Mouse (Mus musculus): ENCODE data around the gene Eps8. TPM values are rescaled to one million over a fixed set of nuclear protein-coding genes. Genes with fewer than 3 reads are reported as not detected.

Gene Eps8
- polyA plus RNA-seq, 1 experiment from 2014 or later = 34.4 TPM

DNA sequence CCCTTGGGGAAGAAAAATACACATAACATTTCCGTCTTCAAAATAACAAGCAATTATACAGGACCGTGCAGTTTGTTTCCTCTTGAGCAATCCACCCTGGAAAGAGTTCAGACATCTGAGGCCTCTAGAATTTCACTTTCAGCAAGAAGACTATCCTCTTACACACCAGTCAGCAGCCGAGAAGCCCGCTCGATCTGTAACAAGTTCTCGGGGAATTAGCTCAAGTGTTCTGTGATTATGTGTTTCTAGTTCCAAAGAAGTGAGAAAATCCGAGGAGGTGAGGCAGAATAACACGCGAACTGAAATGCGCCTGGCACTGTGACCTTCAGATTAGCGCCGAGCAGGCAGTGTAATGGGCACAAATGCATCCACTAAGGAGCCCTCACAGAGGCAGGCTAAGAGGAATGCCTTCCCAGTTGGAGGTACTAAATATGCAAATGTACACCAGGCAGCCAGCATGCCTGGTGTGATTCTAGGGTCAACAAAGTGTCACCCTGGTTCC lies 94.3 kb downstream of the Eps8 start:
- Histone ChIP-seq H3K27ac (peak overlapping the region; percentile 33), H3K4me2 (peak overlapping the region; percentile 26), H3K9ac (no peak overlapping the region), H3K4me3 (no peak overlapping the region), H3K9me3 (no peaks in the 10 kb centered on the region), H3K4me1 (peaks cover 33% of the 10 kb centered on the region), H3K36me3 (no peaks in the 10 kb centered on the region), H3K27me3 (no peaks in the 10 kb centered on the region)
- WGBS = 15% methylated on average over 12 of the region's 12 CpGs
- no peak for ATAC-seq (ENCODE audit: insufficient number of reproducible peaks, insufficient read depth, low FRiP score, low TSS enrichment, low read depth)

DNA sequence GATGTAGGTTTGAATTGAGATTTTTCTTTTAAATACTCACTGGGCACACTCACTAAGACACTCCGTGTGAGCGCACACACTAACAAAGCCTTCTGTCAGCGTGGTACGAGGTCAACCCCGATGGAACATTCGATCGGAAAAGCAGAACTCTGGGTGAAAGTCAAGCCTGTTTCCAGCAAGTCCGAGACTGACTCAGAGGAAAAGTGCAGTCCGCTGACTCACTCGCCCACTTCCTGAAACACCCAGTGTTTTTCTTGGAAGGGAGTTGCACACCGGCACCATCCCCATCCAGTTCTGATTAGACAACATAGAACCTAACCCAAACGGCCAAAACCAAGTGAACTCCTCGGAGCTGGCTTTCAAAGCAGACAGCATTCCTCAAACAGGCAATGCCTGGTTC lies 95.8 kb downstream of the Eps8 start:
- no peaks in the 10 kb centered on the region for H3K9me3 ChIP-seq
- H3K4me2 ChIP-seq = no peak overlapping the region
- 78% methylated on average over 13 of the region's 13 CpGs for WGBS

DNA sequence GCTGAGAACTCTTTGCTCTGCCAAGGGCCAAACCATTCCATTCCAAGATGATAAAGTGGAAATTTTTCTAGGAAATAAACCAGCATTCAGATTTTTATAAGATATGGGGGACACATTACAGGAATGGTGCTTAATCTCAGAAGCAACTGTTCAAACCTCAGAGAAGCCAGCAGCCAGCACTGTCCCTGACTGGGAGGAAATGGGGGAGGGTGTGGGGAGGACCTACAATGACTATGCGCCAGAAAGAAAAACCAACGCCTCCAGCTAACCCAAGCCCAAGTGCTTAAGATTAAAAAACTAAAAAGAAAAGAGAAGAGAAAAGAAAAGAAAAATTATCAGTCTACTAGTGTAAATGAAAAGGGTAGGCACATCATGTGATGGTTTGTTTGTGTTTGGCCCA lies 97.0 kb downstream of the Eps8 start:
- Histone ChIP-seq H3K4me2 (no peak overlapping the region), H3K36me3 (no peaks in the 10 kb centered on the region), H3K27ac (no peak overlapping the region), H3K4me1 (peaks cover 36% of the 10 kb centered on the region), H3K27me3 (no peaks in the 10 kb centered on the region), H3K9ac (no peak overlapping the region), H3K4me3 (no peak overlapping the region), H3K9me3 (no peaks in the 10 kb centered on the region)
- 71% methylated on average over 2 of the region's 2 CpGs for WGBS
- ATAC-seq (ENCODE audit: insufficient number of reproducible peaks, insufficient read depth, low FRiP score, low TSS enrichment, low read depth) = no peak

More for the DNA sequence above, 95.8 kb downstream of the Eps8 start:
- Histone ChIP-seq H3K4me3 (no peak overlapping the region), H3K4me1 (peaks cover 36% of the 10 kb centered on the region), H3K27me3 (no peaks in the 10 kb centered on the region), H3K9ac (no peak overlapping the region), H3K36me3 (no peaks in the 10 kb centered on the region), H3K27ac (no peak overlapping the region)
- no peak for ATAC-seq (ENCODE audit: insufficient number of reproducible peaks, insufficient read depth, low FRiP score, low TSS enrichment, low read depth)

DNA sequence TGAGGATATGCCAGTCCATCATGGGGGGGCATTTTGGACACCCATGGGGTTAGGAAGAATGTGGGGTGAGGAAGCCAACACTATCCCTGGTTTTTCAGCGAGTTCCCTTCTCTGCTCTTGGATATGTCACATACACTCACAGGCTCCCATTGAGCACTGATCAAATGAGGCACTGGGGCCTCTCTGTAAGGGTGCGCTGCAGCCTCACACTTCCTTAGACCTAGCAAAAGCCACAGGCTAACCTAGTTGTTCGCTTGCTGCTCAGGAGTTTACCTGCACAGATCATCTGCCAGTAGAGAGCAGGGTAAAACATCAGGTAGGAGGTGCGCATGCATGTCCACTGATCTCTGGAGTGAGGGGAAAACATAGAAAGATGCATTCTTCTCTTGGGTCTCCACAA lies 97.5 kb downstream of the Eps8 start:
- no peak overlapping the region for H3K4me2 ChIP-seq
- H3K27ac ChIP-seq = no peak overlapping the region
- H3K9ac ChIP-seq = no peak overlapping the region
- 89% methylated on average over 4 of the region's 4 CpGs for WGBS
- H3K4me3 ChIP-seq = no peak overlapping the region
- no peaks in the 10 kb centered on the region for H3K9me3 ChIP-seq
- ATAC-seq (ENCODE audit: insufficient number of reproducible peaks, insufficient read depth, low FRiP score, low TSS enrichment, low read depth) = no peak
- H3K27me3 ChIP-seq = no peaks in the 10 kb centered on the region
- H3K36me3 ChIP-seq = no peaks in the 10 kb centered on the region
- H3K4me1 ChIP-seq = peaks cover 36% of the 10 kb centered on the region

DNA sequence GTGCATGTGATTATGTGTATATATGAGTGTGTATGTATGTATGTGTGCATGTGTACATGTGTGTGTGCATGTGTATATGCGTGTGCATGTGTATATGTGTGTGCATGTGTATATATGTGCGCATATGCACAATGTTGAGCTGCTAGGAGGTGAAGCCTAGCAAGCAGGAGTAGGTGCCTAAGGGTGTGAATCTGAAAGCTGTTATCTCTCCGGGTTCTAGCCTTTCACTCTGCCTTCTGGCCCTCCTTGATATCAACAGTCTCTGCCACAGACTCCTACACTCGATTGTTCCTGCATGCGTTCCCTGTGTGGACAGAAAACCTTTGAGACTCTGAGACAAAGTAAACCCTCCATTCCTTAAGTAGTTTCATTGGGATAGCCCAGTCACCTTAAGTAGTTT lies 98.0 kb downstream of the Eps8 start:
- H3K4me1 ChIP-seq = peaks cover 36% of the 10 kb centered on the region
- H3K36me3 ChIP-seq = no peaks in the 10 kb centered on the region
- WGBS = 94% methylated on average over 5 of the region's 5 CpGs
- H3K9ac ChIP-seq = no peak overlapping the region
- no peak overlapping the region for H3K27ac ChIP-seq
- H3K4me3 ChIP-seq = no peak overlapping the region
- H3K27me3 ChIP-seq = no peaks in the 10 kb centered on the region
- ATAC-seq (ENCODE audit: insufficient number of reproducible peaks, insufficient read depth, low FRiP score, low TSS enrichment, low read depth) = no peak
- no peaks in the 10 kb centered on the region for H3K9me3 ChIP-seq
- H3K4me2 ChIP-seq = no peak overlapping the region

DNA sequence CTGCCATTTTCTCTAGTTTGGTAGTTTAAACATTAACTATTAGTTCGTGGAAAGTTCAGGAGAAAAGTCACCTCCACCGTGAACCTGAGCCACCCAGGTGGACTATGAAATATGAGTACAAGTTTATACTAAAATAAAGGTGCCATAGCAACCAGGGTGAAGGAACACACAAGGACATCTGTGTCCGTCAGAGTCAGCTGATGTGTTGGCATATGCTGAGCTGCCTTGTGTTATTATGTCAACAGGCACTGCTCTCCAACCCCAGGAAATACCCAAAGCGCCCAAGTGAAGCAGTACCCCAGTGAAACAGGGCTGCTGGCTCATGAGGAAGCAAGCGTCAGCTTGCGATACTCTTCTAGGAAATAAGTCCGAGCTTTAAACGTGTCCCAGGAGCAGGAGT lies 104.5 kb downstream of the Eps8 start:
- no peaks in the 10 kb centered on the region for H3K36me3 ChIP-seq
- no peak overlapping the region for H3K9ac ChIP-seq
- 55% methylated on average over 8 of the region's 8 CpGs for WGBS
- H3K4me2 ChIP-seq = no peak overlapping the region
- no peaks in the 10 kb centered on the region for H3K27me3 ChIP-seq
- peaks cover 10% of the 10 kb centered on the region for H3K4me1 ChIP-seq
- no peak for ATAC-seq (ENCODE audit: insufficient number of reproducible peaks, insufficient read depth, low FRiP score, low TSS enrichment, low read depth)
- H3K4me3 ChIP-seq = no peak overlapping the region
- H3K9me3 ChIP-seq = no peaks in the 10 kb centered on the region
- no peak overlapping the region for H3K27ac ChIP-seq

DNA sequence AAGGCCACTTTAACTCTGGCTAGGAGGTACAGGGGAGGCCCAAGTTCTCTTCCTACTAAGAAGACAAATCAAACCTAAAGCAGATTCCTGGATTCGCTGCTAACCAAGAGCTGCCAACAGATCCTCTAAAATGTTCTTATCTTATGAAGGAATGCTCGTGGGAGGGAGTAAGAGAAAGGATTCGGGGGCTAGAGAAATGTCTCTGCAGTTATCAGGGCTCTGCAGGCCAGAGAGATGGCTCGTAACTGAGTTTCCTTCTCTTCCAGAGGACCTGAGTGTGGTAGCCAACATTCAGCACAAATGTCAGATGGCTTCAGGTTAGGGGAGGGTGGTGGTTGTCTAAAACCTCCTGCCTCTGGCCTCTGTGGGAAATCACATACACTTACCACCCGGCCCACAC lies 106.1 kb downstream of the Eps8 start:
- WGBS = 89% methylated on average over 5 of the region's 5 CpGs
- Histone ChIP-seq H3K4me1 (peaks cover 11% of the 10 kb centered on the region), H3K9ac (no peak overlapping the region), H3K27me3 (no peaks in the 10 kb centered on the region), H3K27ac (no peak overlapping the region), H3K9me3 (no peaks in the 10 kb centered on the region), H3K4me2 (no peak overlapping the region), H3K36me3 (no peaks in the 10 kb centered on the region), H3K4me3 (no peak overlapping the region)
- no peak for ATAC-seq (ENCODE audit: insufficient number of reproducible peaks, insufficient read depth, low FRiP score, low TSS enrichment, low read depth)

DNA sequence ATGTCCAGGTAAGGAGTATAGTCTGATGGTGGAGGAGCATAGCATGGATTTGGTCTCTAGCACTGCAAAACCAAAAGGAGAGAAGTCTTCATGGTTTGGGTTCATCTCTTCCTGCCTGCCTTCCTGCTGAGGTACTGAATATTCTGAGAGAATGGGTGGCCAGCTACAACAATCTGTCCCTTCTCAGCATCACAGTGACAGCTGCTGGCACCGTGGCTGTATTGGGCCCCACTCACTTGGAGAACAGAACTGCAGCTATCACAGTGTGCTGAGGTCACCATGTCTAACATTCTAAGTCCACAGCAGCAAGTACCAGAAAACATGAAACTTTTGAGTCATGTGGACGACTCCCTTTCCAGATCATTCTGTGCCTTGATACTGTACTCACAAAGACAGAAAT lies 107.1 kb downstream of the Eps8 start:
- H3K9me3 ChIP-seq = no peaks in the 10 kb centered on the region
- no peak overlapping the region for H3K27ac ChIP-seq
- WGBS = 79% methylated on average over 2 of the region's 2 CpGs
- H3K4me1 ChIP-seq = peaks cover 22% of the 10 kb centered on the region
- H3K4me3 ChIP-seq = no peak overlapping the region
- H3K9ac ChIP-seq = no peak overlapping the region
- no peak for ATAC-seq (ENCODE audit: insufficient number of reproducible peaks, insufficient read depth, low FRiP score, low TSS enrichment, low read depth)
- H3K4me2 ChIP-seq = no peak overlapping the region
- H3K36me3 ChIP-seq = no peaks in the 10 kb centered on the region
- H3K27me3 ChIP-seq = no peaks in the 10 kb centered on the region

DNA sequence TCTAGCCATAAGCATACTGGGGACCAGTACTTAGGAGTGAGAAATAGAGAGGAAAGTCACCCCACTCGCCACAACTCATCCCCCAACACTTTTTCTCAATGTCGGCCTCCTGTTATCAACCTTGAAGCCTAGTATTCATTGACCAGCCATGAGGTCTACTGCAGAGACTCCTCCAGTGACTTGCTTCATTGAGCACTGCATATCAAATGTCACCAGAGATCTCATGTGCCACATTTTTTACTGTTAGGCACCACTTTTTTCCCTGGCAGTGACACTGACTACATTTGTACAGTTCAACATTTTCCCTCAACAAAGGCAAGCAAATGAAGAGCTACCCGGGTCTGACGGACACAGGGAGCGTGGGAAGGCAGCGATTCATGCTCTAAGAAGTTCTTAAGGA lies 108.6 kb downstream of the Eps8 start:
- no peak overlapping the region for H3K9ac ChIP-seq
- H3K4me3 ChIP-seq = no peak overlapping the region
- no peak overlapping the region for H3K27ac ChIP-seq
- no peaks in the 10 kb centered on the region for H3K27me3 ChIP-seq
- 91% methylated on average over 6 of the region's 6 CpGs for WGBS
- peaks cover 36% of the 10 kb centered on the region for H3K4me1 ChIP-seq
- no peaks in the 10 kb centered on the region for H3K9me3 ChIP-seq
- ATAC-seq (ENCODE audit: insufficient number of reproducible peaks, insufficient read depth, low FRiP score, low TSS enrichment, low read depth) = no peak
- H3K4me2 ChIP-seq = no peak overlapping the region
- no peaks in the 10 kb centered on the region for H3K36me3 ChIP-seq

DNA sequence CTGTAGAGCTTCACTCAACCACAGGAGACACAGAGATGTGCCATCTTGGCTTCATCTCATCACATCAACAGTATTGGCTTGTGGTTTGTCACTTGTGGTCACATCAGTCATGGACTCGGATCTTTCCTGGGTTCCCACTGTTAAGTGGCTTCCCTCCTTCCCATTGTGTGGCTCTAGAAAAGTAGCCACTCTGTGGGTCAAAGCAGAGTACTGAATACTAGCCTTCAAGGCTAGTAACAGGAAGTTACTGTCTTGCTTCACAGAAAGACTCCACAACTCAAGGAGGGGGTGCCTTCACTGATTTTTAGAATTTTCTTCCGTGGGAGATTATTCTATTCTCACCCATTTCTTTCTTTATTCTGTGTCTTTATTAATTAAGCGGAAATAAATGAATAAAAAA lies 109.3 kb downstream of the Eps8 start:
- peaks cover 37% of the 10 kb centered on the region for H3K4me1 ChIP-seq
- H3K4me2 ChIP-seq = no peak overlapping the region
- H3K36me3 ChIP-seq = no peaks in the 10 kb centered on the region
- no peaks in the 10 kb centered on the region for H3K27me3 ChIP-seq
- H3K9me3 ChIP-seq = no peaks in the 10 kb centered on the region
- H3K4me3 ChIP-seq = no peak overlapping the region
- no peak overlapping the region for H3K27ac ChIP-seq
- 87% methylated on average over 3 of the region's 3 CpGs for WGBS
- no peak for ATAC-seq (ENCODE audit: insufficient number of reproducible peaks, insufficient read depth, low FRiP score, low TSS enrichment, low read depth)
- H3K9ac ChIP-seq = no peak overlapping the region

DNA sequence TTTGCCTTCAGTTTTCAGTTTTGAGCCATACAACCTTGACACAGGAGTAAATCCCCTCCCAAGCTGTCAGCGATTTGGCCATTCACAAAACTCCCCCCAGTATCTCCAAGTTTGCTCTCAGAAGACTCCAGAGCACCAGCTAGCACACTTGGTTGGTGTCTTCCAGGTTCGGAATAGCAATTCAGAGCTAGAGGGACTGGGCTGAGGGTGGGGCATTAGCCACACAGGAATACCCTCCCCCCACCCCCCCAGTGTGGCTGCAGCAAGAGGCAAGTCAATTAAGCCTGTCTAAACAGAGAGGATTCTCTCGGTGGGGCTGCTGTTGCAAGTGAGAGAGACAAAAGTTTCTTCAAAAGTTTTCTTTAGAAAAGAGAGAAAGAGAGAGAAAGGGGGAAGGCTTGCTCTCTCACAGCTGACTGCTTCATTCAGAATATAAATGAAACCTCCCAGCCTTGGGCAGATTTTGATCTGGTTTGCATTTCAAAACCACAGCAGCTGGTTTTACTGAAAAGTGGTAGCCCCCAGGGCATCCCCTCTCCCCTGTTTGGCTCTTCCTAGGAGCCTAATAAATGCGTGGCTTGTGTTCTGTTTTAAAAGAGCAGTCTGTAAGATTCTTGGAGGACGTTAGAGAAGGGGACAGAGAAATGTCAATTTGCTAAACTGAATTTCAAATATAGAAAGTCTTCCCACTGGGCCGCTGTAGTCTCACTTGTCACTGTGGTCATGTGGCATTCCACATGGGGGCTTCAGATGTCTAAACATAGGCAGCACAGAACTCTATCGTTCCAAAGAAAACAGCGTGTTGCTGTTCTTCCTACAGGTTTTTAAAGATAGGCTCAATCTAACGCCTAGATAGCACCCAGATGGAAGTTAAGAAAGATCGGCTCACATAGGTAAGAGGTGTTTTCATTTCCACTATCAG lies 112.2 kb downstream of the Eps8 start:
- Histone ChIP-seq H3K4me1 (peaks cover 36% of the 10 kb centered on the region), H3K27ac (peak overlapping the region; percentile 75), H3K4me3 (no peak overlapping the region), H3K36me3 (no peaks in the 10 kb centered on the region), H3K9ac (no peak overlapping the region), H3K4me2 (peak overlapping the region; percentile 54), H3K27me3 (no peaks in the 10 kb centered on the region), H3K9me3 (no peaks in the 10 kb centered on the region)
- 4% methylated on average over 10 of the region's 10 CpGs for WGBS
- ATAC-seq (ENCODE audit: insufficient number of reproducible peaks, insufficient read depth, low FRiP score, low TSS enrichment, low read depth) = no peak
